Mouse (Mus musculus): ENCODE results near the gene Grrp1.
"Not testable (repeated sequence)": the region's sequence is repeated elsewhere in the genome, so short reads cannot be mapped to it uniquely, and the experiment has no call there.

The Grrp1 gene

GRCm38 (mm10) chr4:134253722-134254324, at the start of gene Grrp1:
Gene Grrp1 (minus strand): TSS chr4:134254106.
- DNase-seq (ENCODE audit: low spot score in 2 of 2): no peak

GRCm38 (mm10) chr4:134302084-134302483, 48.2 kb upstream of the Grrp1 start:
- no peak for DNase-seq (ENCODE audit: low spot score in 2 of 2)

GRCm38 (mm10) chr4:134300316-134300715, 46.4 kb upstream of the Grrp1 start:
- DNase-seq (ENCODE audit: low spot score in 2 of 2): no peak

GRCm38 (mm10) chr4:134299498-134299810, 45.5 kb upstream of the Grrp1 start:
- DNase-seq (ENCODE audit: low spot score in 2 of 2): no peak

- DNase-seq (ENCODE audit: low spot score in 2 of 2): no peak
Measured at GRCm38 (mm10) chr4:134298626-134299497, 45.0 kb upstream of the Grrp1 start.

GRCm38 (mm10) chr4:134297369-134297768, 43.5 kb upstream of the Grrp1 start:
- no peak for DNase-seq (ENCODE audit: low spot score in 2 of 2)

- DNase-seq (ENCODE audit: low spot score in 2 of 2): no peak
Measured at GRCm38 (mm10) chr4:134296523-134296922, 42.6 kb upstream of the Grrp1 start.

GRCm38 (mm10) chr4:134296096-134296495, 42.2 kb upstream of the Grrp1 start:
- DNase-seq (ENCODE audit: low spot score in 2 of 2): not testable (repeated sequence)

- no peak for DNase-seq (ENCODE audit: low spot score in 2 of 2)
Measured at GRCm38 (mm10) chr4:134293692-134294163, 39.8 kb upstream of the Grrp1 start.

- no peak for DNase-seq (ENCODE audit: low spot score in 2 of 2)
Measured at GRCm38 (mm10) chr4:134293061-134293691, 39.3 kb upstream of the Grrp1 start.

GRCm38 (mm10) chr4:134292067-134292466, 38.2 kb upstream of the Grrp1 start:
- DNase-seq (ENCODE audit: low spot score in 2 of 2): peak; percentile 69 to 81

GRCm38 (mm10) chr4:134288397-134289256, 34.7 kb upstream of the Grrp1 start:
- DNase-seq (ENCODE audit: low spot score in 2 of 2): no peak

GRCm38 (mm10) chr4:134287575-134288025, 33.7 kb upstream of the Grrp1 start, which contains the start of gene Pdik1l:
Gene Pdik1l (minus strand): TSS chr4:134287895.
- peak; percentile 72 to 80 for DNase-seq (ENCODE audit: low spot score in 2 of 2)

GRCm38 (mm10) chr4:134287168-134287564, 33.3 kb upstream of the Grrp1 start:
- peak; percentile 95 to 96 for DNase-seq (ENCODE audit: low spot score in 2 of 2)

GRCm38 (mm10) chr4:134286226-134287167, 32.6 kb upstream of the Grrp1 start:
- DNase-seq (ENCODE audit: low spot score in 2 of 2): no peak

- no peak for DNase-seq (ENCODE audit: low spot score in 2 of 2)
Measured at GRCm38 (mm10) chr4:134284942-134285341, 31.0 kb upstream of the Grrp1 start.

- peak; percentile 52 to 67 for DNase-seq (ENCODE audit: low spot score in 2 of 2)
Measured at GRCm38 (mm10) chr4:134273417-134274345, 19.8 kb upstream of the Grrp1 start.

GRCm38 (mm10) chr4:134272731-134273416, 19.0 kb upstream of the Grrp1 start:
- no peak for DNase-seq (ENCODE audit: low spot score in 2 of 2)

GRCm38 (mm10) chr4:134271979-134272378, 18.1 kb upstream of the Grrp1 start:
- no peak for DNase-seq (ENCODE audit: low spot score in 2 of 2)

Data from natural killer cell, adult 2 months (primary cell).